Mouse (Mus musculus) midbrain, embryonic 16.5 days (tissue): ENCODE results near the gene Pram1. TPM values are rescaled to one million over a fixed set of nuclear protein-coding genes. Genes with fewer than 3 reads are reported as not detected.
A peak's percentile ranks its signal among the peaks of the same experiment; 100 is the strongest.

Experiments used
- ATAC-seq: fragments of 200-750 bp; cut with Nextera tagmentation; 2 replicates; pipeline ENCODE4 v1.8.0; 2017; ENCODE audit warnings: moderate TSS enrichment
- H3K27ac ChIP-seq: fragments of 300-500 bp; sonication (generic); 2 replicates; pipeline ENCODE4 v1.5.1; 2014; ENCODE audit warnings: mild to moderate bottlenecking, low read length, mixed read lengths
- H3K27me3 ChIP-seq: fragments of 300-500 bp; sonication (generic); 2 replicates; pipeline ENCODE4 v1.6.1; 2014; ENCODE audit warnings: low read depth, low read length, mixed read lengths; ENCODE audit not compliant: control insufficient read depth, insufficient read depth
- H3K36me3 ChIP-seq: fragments of 300-500 bp; sonication (generic); 2 replicates; pipeline ENCODE4 v1.6.1; 2014; ENCODE audit warnings: mild to moderate bottlenecking, low read length, moderate library complexity, mixed read lengths; ENCODE audit not compliant: control insufficient read depth, insufficient read depth
- H3K4me1 ChIP-seq: fragments of 300-500 bp; sonication (generic); 2 replicates; pipeline ENCODE4 v1.6.1; 2014; ENCODE audit warnings: mild to moderate bottlenecking, low read length, mixed read lengths; ENCODE audit not compliant: control insufficient read depth, insufficient read depth
- H3K4me2 ChIP-seq: fragments of 300-500 bp; sonication (generic); 2 replicates; pipeline ENCODE4 v1.6.1; 2014; ENCODE audit warnings: mild to moderate bottlenecking, low read length, mixed read lengths
- H3K4me3 ChIP-seq: fragments of 300-500 bp; sonication (generic); 2 replicates; pipeline ENCODE4 v1.5.1; 2014; ENCODE audit warnings: low read depth, mild to moderate bottlenecking, low read length, moderate library complexity, mixed read lengths
- H3K9ac ChIP-seq: fragments of 300-500 bp; sonication (generic); 2 replicates; pipeline ENCODE4 v1.6.1; 2014; ENCODE audit warnings: low read depth, low read length, mixed read lengths
- H3K9me3 ChIP-seq: fragments of 300-500 bp; sonication (generic); replicated peaks from 2 replicates; pipeline ENCODE4 v1.6.1; 2014; ENCODE audit warnings: mild to moderate bottlenecking, low read length, mixed read lengths; ENCODE audit not compliant: control insufficient read depth, poor library complexity, severe bottlenecking
- WGBS: fragments of 180-500 bp; shearing (Covaris S2); extraction: QIAGEN DNeasy Blood & Tissue Kit; methylation state at CpG from one replicate; pipeline ENCODE4 v1.1.7; 2014; 5-methylcytosine and 5-hydroxymethylcytosine counted together
- polyA plus RNA-seq: library from polyadenylated mRNA; unstranded; fragments of >200 nt; fragmentation: Nextera tagmentation; extraction: Ambion mirVana; gene quantifications from 2 replicates; pipeline ENCODE4 v1.2.1, GENCODE M21; 2015

The Pram1 gene
- polyA plus RNA-seq, 1 experiment from 2014 or later: not detected

DNA sequence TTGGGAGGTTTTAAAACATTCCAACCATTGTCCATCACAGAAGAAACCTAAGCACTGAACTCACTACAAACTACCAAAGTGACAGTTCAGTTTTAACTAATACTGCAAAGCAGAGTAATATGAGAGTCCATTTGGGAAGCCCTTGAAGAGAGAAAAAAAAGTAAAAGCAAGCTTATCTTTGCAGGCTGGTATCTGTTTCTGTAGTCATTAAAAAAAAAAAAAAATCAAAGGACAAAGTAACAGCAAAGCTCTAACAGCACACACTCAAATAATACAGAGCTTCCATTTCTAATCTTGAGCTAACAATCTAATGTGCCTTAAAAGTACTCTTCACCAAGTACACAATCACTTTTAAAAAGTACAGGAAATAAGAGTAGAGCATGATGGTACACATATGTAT is 43.9 kb downstream of the Pram1 start:
- no peak overlapping the region for H3K9ac ChIP-seq
- no peaks in the 10 kb centered on the region for H3K9me3 ChIP-seq
- no peak overlapping the region for H3K4me2 ChIP-seq
- ATAC-seq: no peak
- peaks cover 43% of the 10 kb centered on the region for H3K4me1 ChIP-seq
- peaks cover 5% of the 10 kb centered on the region; the same call in 1 of the 2 replicates for H3K36me3 ChIP-seq
- no peak overlapping the region for H3K27ac ChIP-seq
- no peaks in the 10 kb centered on the region for H3K27me3 ChIP-seq
- H3K4me3 ChIP-seq: no peak overlapping the region

DNA sequence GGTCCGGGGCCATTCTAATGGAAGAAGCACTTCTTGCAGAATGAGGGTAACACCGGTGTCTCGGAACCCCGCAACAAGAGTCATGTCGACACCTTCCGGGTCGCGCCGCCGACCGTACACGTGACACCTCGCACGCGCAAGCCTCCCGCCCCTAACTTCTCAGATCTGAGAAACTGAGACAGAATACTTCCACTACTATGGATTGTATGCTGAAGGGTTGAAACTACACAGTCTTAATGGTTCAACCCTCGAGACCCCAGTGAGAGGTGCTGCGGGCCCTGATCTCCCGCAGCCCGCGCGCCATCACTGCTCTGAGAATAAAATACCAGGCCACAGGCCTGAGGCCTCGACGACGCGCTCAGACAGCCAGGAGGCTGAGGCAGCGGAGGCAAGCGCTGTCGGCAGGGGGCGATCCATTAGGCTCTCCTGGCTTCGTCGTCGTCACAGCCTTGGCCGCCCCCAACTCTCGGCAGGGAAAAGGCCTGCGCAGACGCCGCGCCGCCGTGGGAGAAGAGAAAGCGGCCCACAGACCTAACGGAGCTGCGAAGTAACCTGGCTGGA is 46.9 kb downstream of the Pram1 start:
- H3K4me1 ChIP-seq: peaks cover 40% of the 10 kb centered on the region
- H3K27me3 ChIP-seq: no peaks in the 10 kb centered on the region
- H3K4me3 ChIP-seq: peak overlapping the region; percentile 64
- peak overlapping the region; percentile 98 for H3K4me2 ChIP-seq
- peak overlapping the region; percentile 92 for H3K27ac ChIP-seq
- peak; percentile 81 for ATAC-seq
- H3K9me3 ChIP-seq: no peaks in the 10 kb centered on the region
- under 1% methylated on average over 44 of the region's 44 CpGs for WGBS
- no peaks in the 10 kb centered on the region for H3K36me3 ChIP-seq
- peak overlapping the region; percentile 80 for H3K9ac ChIP-seq

DNA sequence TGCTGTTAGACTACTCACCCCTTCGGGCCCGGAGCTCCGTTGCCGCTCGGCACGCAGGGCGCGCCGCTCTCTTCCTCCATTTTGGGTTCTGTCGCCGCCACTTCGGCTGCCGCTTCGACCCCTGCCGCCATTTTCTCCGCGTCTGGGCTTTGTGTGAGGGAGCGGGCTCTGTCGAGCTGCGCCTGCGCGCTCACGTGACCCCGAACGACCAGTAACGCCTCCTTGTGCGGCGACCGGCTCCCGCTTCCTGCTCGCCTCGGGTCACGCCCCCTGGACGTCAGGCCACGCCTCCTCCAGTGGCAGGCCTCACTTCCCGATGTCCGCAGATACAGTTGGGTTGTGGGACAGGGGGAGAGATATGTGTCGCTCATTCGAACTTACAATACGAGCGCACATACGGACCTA is 47.4 kb downstream of the Pram1 start:
- peak overlapping the region; percentile 64 for H3K4me3 ChIP-seq
- peak overlapping the region; percentile 92 for H3K27ac ChIP-seq
- under 1% methylated on average over 34 of the region's 42 CpGs for WGBS
- H3K27me3 ChIP-seq: no peaks in the 10 kb centered on the region
- peak overlapping the region; percentile 98 for H3K4me2 ChIP-seq
- H3K36me3 ChIP-seq: no peaks in the 10 kb centered on the region
- peaks cover 40% of the 10 kb centered on the region for H3K4me1 ChIP-seq
- no peaks in the 10 kb centered on the region for H3K9me3 ChIP-seq
- peak overlapping the region; percentile 80 for H3K9ac ChIP-seq
- ATAC-seq: peak; percentile 98

DNA sequence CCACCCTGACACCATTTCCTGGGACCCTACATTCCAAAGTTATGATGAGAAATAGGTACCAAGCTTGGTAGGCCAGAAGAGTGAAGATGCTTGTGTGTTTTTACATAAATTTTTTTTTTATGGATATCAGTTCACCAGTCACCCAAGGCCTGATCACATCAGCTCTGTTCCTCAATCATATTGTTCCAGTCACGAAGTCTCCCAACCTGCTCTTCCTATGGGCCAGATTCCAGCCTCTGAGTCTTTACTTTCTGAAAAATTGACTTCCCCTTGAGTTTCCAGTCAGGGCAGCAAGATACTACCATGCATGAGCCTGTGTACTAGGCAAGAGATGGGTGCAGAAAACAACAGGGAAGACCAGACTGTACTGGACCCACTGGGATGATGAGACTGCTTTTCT is 48.9 kb downstream of the Pram1 start, which contains the start of gene Hnrnpm:
Gene Hnrnpm (minus strand): TSS at position 101 of the 400 bp plus-strand sequence.
- H3K4me3 ChIP-seq: peak within 1 kb of the TSS; percentile 64
- H3K36me3 ChIP-seq: peaks cover 1% of the 10 kb centered on the region
- H3K9me3 ChIP-seq: no peaks in the 10 kb centered on the region
- no peak for ATAC-seq
- peak within 1 kb of the TSS; percentile 92 for H3K27ac ChIP-seq
- H3K4me2 ChIP-seq: peak within 1 kb of the TSS; percentile 48
- WGBS: 91% methylated on average over 1 of the region's 1 CpGs
- no peaks in the 10 kb centered on the region for H3K27me3 ChIP-seq
- H3K4me1 ChIP-seq: peaks cover 28% of the 10 kb centered on the region
- no peak within 1 kb of the TSS for H3K9ac ChIP-seq

Other genes with a start within 250 kb of the Pram1 start
- 10.5 and 13.7 TPM in 2 replicates for gene Zfp101, start 243.4 kb upstream of the Pram1 start, polyA plus RNA-seq
- gene Actl9, start 205.2 kb upstream of the Pram1 start, polyA plus RNA-seq: not detected in 2 replicates
- gene Adamts10, start 113.9 kb upstream of the Pram1 start, polyA plus RNA-seq: 62.2 and 66.8 TPM in 2 replicates
- gene Myo1f, start 82.3 kb upstream of the Pram1 start, polyA plus RNA-seq: 1.5 and 1.6 TPM in 2 replicates
- gene Zfp414, start 9.0 kb upstream of the Pram1 start, polyA plus RNA-seq: 68.1 and 75.1 TPM in 2 replicates
- 190 and 198 TPM in 2 replicates for gene Hnrnpm, start 48.8 kb downstream of the Pram1 start, polyA plus RNA-seq
- 62.9 and 74.6 TPM in 2 replicates for gene March2, start 80.6 kb downstream of the Pram1 start, polyA plus RNA-seq
- 503 and 519 TPM in 2 replicates for gene Rab11b, start 122.5 kb downstream of the Pram1 start, polyA plus RNA-seq
- gene Angptl4, start 143.8 kb downstream of the Pram1 start, polyA plus RNA-seq: 16.8 and 17.4 TPM in 2 replicates
- gene Kank3, start 172.5 kb downstream of the Pram1 start, polyA plus RNA-seq: 49.0 and 52.6 TPM in 2 replicates
- gene Rps28, start 186.5 kb downstream of the Pram1 start, polyA plus RNA-seq: 407 and 416 TPM in 2 replicates
- gene Ndufa7, start 186.5 kb downstream of the Pram1 start, polyA plus RNA-seq: 428 and 439 TPM in 2 replicates
- 49.9 and 52.4 TPM in 2 replicates for gene Cd320, start 205.0 kb downstream of the Pram1 start, polyA plus RNA-seq
- gene Gm7029, start 235.8 kb downstream of the Pram1 start, polyA plus RNA-seq: not detected in 2 replicates